Mouse (Mus musculus) adrenal gland, adult (tissue): Measurements from ENCODE around the gene Mafb.

Source experiments
- DNase-seq, 2 experiments: peaks; one replicate each; pipeline ENCODE4 v3.0.0; 2022 to 2023; ENCODE audit warnings: low spot score in 1 of 2; ENCODE audit not compliant: inconsistent age in 2 of 2

The Mafb gene

DNA sequence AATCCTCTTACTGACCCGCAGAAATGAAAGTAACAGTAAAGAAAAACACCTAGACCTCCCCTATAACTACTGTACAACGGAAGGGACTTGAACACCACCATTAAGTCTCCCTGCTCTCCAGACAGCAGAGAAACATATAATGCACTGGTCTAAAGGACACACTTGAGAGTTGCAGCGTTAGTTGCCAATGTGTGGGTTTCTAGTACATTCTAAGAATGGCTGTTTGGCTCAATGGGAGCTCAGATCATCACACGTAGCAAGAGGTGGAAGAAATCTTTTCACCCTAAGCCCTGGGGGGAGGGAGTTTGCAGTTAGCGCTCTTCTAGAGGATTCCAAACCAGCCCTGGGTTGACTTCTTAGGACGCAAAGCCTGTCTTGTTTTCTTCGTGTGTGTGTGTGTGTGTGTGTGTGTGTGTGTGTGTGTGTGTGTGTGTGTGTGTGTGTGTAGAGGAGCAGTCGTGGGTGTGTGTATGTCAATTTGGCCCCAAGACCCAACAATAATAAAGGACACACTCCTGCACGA is 2.7 kb downstream of the Mafb start:
- DNase-seq, result no peak

- DNase-seq, result no peak
These were observed 3.7 kb downstream of the Mafb start for GRCm38 (mm10) chr2:160363201-160363600.

DNA sequence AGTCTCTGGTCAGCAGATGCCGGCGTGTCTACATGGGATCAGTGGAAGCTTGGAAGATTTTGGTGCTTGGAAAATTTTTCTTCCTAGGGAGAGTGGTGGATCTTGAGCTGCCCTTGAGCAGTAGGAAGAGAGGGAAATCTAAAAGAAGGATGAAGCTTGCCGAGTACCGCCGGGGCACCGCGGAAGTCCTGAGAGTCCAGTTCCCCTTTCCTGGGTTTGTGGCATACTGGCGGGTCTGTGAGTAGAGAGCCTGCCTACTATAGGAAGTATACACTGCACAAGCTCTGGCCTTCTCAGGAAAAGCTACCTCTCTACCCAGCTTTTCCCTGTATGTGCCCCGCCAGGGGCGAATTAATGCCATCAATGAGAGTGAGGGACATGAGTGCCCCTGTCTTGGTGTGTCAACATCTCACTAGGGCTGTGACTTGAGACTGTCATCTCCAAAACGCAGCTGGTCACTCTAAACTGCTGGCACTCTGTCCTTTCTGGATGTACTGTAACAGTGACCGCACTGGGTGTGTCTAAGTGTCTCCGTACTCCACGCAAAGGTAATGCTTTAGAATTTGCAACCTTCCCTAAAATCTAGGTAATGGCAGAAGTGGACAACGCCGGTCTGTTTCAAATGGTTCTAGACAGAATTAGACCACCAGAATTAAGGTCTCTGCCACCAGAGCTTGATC is 5.3 kb downstream of the Mafb start:
- DNase-seq, result no peak

DNA sequence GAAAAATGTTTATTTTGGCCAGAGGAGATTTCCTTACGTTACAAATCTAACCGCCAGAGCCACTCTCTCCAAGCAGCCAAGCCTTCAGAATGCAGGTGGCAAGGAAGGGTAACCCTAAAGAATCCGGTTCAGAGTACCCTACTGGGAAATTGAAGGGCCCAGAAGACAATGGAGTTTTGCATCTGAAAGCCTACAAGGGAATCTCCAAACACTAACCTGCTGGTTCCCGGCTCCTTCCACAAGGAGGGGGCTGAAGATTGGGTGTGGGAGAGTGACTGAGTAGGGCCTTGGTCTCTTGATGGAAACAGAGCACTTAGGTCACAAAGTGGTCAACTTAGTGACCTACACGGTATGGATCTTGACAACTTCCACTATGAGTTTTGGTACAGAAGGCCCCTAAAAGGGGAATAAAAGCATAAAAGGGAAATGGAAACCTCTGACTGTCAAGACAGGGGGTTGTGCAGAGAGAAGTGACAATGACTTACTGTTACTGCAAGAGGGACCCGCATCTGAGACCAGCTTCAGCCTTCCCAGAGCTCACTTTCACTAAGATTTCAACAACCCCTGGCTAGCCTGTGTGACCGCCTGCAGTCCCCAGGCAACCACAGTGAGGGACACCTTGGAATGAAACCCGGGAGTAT is 6.5 kb downstream of the Mafb start:
- no peak for DNase-seq

DNA sequence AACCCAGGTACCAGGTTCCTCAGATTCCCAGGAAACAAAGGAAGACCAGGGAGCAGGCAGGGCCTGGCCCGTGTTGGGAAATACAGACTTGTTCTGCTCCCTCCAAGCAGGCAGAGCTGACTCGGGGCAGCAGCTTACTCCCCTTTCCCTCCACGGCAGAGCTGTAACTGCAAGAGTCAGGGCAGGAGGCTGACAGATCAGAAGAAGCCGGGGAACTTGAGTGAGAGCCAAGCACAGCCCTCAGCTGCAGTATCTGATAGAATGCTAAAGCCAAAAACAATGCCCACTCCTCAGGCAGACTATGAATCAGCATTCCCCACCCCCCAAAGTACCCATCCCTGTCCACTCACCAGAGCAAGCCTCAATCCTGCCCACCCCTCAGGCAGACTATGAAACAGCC is 8.0 kb downstream of the Mafb start:
- no peak for DNase-seq

GRCm38 (mm10) chr2:160357442-160357841 is 9.4 kb downstream of the Mafb start:
- DNase-seq, result no peak

DNA sequence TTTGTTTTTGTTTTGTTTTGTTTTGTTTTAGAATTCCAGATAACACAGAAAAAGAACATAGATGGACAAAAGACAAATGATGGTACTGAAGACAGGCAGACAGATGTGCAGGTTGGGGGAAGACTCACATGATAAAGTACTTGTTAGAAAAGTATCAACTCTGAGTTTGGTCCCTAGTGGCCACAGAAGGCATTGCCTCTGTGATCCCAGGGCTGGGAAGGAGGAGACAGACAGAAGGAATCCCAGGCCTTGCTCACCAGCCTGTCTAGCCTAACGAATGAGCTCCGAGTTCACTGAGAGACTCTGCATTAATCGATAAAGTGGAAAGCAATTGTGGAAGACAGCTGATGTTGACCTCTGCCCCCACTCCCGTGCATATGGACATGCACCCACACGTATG is 10.7 kb downstream of the Mafb start:
- peak in 1 of 2 experiments; percentile 60 for DNase-seq

DNA sequence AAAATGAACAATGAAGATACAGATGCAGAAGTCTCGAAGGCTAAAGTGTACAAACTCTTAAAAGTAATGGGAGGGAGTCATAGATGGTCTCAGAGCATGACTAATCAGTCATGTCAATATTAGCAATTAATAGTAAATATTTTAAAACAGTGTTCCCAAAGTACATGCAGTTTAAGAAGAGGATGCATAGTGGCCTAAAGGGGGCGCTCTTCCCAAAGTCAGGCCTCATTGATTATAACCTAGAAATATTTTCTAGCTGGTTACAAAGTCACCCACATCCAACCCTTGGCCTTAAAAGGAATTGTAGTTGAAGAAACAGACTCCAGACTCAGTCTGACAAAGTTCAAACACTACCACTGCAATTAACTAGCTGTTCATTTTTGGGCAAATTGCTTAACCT is 12.5 kb downstream of the Mafb start:
- DNase-seq, result no peak

DNA sequence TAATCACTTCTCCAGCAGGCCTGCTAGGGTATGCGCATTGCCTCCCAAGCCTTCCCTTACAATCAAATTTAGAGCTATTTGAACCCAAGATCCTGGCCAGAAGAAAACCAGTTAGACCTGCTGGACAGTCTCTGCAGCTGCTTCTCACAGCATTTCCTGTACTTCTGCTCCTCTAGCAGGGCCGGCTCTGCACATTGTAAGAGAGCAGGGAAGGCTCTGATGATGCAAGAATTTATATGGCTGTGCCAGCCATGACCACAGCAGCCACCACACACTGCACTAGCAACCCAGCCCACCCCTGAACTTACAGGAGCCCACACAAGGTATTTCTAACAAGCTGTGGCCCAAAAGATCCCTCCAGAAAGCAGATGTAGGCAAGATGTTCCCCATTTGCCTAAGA is 13.3 kb downstream of the Mafb start:
- no peak for DNase-seq

DNA sequence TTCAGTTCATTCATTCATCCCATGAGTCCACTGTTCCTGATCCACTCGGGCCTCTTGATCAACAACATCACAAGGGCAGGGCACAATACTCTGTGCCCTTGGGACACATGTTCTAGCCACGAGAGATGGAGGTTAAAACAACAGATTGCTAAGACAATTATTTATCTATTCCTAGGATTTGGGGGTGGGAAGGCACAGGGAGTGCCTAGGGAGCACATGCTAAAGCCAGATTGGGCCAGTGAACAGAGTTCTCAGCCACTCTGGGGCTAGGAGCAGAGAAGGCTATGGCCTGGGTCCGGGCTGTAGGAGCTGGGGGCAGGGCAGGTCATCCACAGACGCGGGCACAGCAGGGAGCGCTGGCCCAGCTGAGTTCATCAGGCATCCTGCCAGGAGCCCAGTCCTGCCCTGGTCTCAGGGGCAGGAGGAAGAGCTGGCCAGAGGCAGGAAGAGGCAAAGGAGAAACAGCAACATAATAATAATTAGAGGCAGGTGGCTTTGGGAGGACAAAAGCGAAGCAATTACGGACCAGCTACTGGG is 15.8 kb downstream of the Mafb start:
- peak; percentile 78 to 89 for DNase-seq

DNA sequence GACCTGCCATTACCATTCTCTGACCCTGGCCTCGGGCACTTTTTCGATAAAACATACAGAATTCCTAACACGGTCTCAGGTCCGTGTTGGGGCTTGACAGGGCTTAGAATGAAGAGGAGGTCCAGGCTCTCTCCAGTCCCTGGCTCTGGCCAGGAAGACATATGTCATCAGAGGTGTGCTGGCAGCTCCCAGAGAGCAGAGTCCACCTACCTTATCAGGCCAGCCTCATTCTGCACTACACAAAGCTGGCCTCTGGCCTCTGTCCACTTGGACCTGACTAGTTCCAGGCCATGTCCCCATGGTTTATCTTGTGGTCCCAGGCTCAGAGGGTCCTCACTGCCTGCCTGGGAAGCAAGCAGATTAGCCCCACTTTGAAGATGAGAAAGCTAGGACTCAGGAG is 17.3 kb downstream of the Mafb start:
- no peak for DNase-seq

GRCm38 (mm10) chr2:160348796-160349195 is 18.1 kb downstream of the Mafb start:
- DNase-seq, result no peak

DNA sequence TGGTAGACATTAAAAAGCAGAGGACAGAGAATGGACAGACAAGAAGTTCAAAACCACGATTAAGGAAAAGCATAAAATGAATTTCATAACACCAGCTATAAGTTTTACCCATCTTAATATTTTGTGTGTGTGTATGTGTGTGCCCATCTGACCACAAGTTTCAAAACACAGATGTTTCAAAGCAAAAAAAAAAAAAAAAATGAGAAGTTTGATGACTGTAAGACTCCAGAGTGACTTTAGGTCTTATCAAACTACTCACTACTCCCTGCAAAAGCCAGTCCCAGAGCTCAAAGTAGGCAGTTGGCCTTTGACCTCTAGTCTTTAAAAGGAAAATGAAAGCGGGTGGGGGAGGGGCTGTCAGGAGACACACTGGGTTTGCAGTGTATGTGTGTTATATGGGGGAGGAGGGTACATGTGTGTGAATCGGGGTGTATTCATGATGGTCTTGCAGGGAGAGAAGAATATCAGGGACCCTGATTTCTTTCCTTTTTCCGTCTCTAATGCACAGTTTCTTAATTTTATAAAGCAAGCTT is 18.7 kb downstream of the Mafb start:
- DNase-seq, result no peak

- no peak for DNase-seq
These were observed 21.2 kb downstream of the Mafb start for GRCm38 (mm10) chr2:160345644-160346043.

- no peak for DNase-seq
These were observed 26.7 kb downstream of the Mafb start for GRCm38 (mm10) chr2:160340121-160340520.

DNA sequence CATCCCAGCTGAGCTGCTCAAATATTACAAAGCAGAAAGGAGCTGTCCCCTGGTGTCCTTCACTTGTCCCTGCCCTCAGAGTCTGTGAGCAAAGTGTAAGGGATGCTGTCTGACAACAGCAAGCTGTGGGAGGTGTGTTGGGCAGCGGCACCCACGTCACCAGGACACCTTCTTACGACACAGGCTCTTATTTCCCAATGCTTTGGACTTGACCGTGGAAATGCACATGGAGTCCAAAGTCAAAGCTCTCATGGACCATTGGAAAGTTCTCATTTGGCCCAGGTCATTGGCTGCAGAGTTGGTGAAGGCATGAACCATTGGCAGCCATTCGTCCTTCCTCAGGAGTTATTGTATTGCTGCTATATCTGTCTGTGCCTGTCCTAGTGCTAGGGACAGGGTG is 27.3 kb downstream of the Mafb start:
- DNase-seq, result no peak

DNA sequence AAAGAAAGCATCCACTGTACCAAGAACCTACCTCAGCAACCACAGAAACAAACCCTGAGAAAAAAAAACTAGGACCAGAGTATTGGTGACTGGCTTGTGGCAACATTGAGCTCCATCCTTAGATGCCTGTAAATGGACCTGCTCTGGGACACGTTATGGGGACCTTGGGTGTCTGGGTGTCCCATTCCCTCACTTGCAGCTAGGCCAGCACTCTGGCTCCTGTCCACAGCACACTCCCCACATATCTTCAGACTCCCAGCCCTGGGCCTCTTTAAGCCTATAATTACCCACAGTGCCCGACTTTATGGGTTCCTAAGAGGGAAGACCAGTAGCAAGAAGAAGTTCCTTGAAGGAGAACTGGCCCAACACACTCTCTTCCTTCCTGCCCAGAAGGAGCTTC is 30.8 kb downstream of the Mafb start:
- no peak for DNase-seq

GRCm38 (mm10) chr2:160335043-160335442 is 31.8 kb downstream of the Mafb start:
- peak in 1 of 2 experiments; percentile 47 for DNase-seq

GRCm38 (mm10) chr2:160334111-160334661 is 32.7 kb downstream of the Mafb start, which contains the start of gene Gm826:
Gene Gm826, minus strand, starts transcription at chr2:160334162.
- DNase-seq, result peak; percentile 67 to 75

GRCm38 (mm10) chr2:160332516-160333325 is 34.1 kb downstream of the Mafb start:
- DNase-seq, result no peak

DNA sequence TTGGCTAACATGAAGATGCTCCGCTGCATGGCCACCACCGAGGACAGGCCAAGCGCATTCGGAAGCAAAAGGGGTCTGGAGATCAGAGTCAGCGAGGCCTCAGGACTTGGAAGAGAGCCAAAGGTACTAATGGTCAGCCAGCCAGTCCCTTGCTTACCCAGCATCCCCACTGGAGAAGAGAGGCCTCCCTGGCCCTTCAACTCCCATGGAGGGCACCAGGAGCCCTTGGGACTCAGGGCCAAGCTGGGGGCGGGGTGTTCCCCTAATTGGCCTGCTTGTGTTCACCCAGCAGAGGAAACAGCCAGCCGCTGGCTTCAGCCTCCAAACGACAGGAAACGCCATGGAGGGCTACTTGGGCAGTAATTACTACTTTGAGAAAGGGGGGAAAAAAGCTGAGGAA is 38.0 kb downstream of the Mafb start:
- DNase-seq, result peak in 1 of 2 experiments; percentile 45
